Mouse (Mus musculus) thymus, adult 2 months (tissue): ENCODE measurements around the gene Gcgr. TPM values are rescaled to one million over a fixed set of nuclear protein-coding genes. Genes with fewer than 3 reads are reported as not detected.

ENCODE experiments used
- DNase-seq: peaks from one replicate; pipeline ENCODE4 v3.0.0; 2021
- H3K27ac ChIP-seq: fragments of 200-500 bp; 2 replicates; pipeline ENCODE4 v1.5.1; 2012; ENCODE audit warnings: low read length, control low read depth; ENCODE audit not compliant: control insufficient read depth, insufficient read depth
- H3K27me3 ChIP-seq: fragments of 200-500 bp; 2 replicates; pipeline ENCODE4 v1.6.1; 2012; ENCODE audit warnings: mild to moderate bottlenecking, low read length, moderate library complexity, mixed read lengths; ENCODE audit not compliant: control insufficient read depth, insufficient read depth
- H3K36me3 ChIP-seq: fragments of 200-500 bp; 2 replicates; pipeline ENCODE4 v1.6.1; 2012; ENCODE audit warnings: mild to moderate bottlenecking, low read length, moderate library complexity; ENCODE audit not compliant: control insufficient read depth, insufficient read depth
- H3K4me1 ChIP-seq: fragments of 200-500 bp; replicated peaks from 2 replicates; pipeline ENCODE4 v1.6.1; 2012; ENCODE audit warnings: low read length; ENCODE audit not compliant: control insufficient read depth, insufficient read depth
- H3K4me3 ChIP-seq: fragments of 200-500 bp; 2 replicates; pipeline ENCODE4 v1.5.1; 2012; ENCODE audit warnings: mild to moderate bottlenecking, low read length, control low read depth, moderate library complexity; ENCODE audit not compliant: control insufficient read depth, insufficient read depth
- CTCF ChIP-seq: fragments of 200-500 bp; IDR thresholded peaks from 2 replicates; pipeline ENCODE4 v1.5.1; 2012; ENCODE audit warnings: mild to moderate bottlenecking, control low read depth, low read length, moderate library complexity, borderline replicate concordance; ENCODE audit not compliant: control insufficient read depth, poor library complexity, insufficient read depth; ENCODE audit errors: extremely low read depth
- POLR2A ChIP-seq: fragments of 200-500 bp; IDR thresholded peaks from 2 replicates; pipeline ENCODE4 v1.6.1; 2012; ENCODE audit warnings: mild to moderate bottlenecking, low read length, control low read depth, moderate library complexity; ENCODE audit not compliant: control insufficient read depth, poor library complexity, insufficient read depth; ENCODE audit errors: extremely low read depth
- WGBS: fragments of 180-500 bp; shearing (Covaris S2); methylation state at CpG from one replicate; pipeline ENCODE4 v1.1.7; 2018; 5-methylcytosine and 5-hydroxymethylcytosine counted together
- polyA plus RNA-seq: library from polyadenylated mRNA; depleted of rRNA; stranded (reverse); fragments of >200 nt; gene quantifications from 2 replicates; pipeline ENCODE4 v1.2.3, GENCODE M21; 2012

Gene Gcgr
- polyA plus RNA-seq, 1 experiment, result 1.0 TPM

GRCm38 (mm10) chr11:120493351-120493750 lies 37.1 kb upstream of the Gcgr start:
- H3K36me3 ChIP-seq, result no peaks in the 10 kb centered on the region
- H3K27me3 ChIP-seq, result no peaks in the 10 kb centered on the region
- H3K4me3 ChIP-seq, result no peak overlapping the region
- WGBS, result 88% methylated on average over 3 of the region's 3 CpGs
- TF ChIP-seq POLR2A, result no peak
- TF ChIP-seq CTCF, result no peak
- no peak for DNase-seq
- peaks cover 19% of the 10 kb centered on the region for H3K4me1 ChIP-seq
- H3K27ac ChIP-seq, result no peak overlapping the region

DNA sequence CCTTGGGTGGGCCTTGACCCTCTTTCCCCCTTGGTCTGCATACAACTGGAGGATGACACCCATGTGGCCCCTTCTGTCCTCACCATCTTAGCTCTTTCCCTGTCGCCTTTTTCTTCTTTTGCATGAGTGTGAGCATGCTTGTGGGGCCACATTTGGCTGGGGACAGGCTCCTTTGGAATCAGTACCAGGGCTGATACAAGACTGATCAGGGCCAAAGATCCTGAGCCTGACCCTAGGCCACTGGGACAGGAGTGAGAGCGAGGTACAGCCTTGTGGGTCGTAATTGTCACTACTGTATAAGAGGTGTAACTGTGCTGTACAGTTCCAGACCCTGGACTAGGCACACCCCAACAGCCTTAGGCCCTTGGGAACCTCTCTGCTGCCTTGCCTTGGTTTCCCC lies 36.6 kb upstream of the Gcgr start:
- Histone ChIP-seq H3K27me3 (no peaks in the 10 kb centered on the region), H3K4me1 (peaks cover 19% of the 10 kb centered on the region), H3K36me3 (no peaks in the 10 kb centered on the region), H3K4me3 (no peak overlapping the region), H3K27ac (no peak overlapping the region)
- DNase-seq, result no peak
- 95% methylated on average over 3 of the region's 3 CpGs for WGBS
- TF ChIP-seq POLR2A (no peak), CTCF (no peak)

DNA sequence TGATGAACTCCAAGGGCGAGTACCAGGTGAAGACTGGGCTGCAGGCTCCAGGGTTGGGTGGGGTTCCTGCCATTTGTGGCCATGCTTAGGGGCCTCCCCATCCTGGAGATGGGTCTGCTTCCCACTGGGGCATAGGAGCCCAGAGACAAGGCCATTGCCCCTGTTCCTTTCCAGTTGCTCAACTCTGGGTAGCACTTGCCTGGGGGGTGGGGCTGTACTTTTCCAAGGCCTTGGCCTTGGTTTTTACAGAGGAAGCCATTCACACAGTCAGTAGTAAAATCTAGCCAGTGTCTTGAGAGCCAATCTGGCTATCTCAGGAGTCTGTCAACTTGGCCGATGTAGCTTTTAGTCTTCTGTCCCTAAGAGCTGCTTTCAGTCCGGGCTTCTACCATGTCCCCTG lies 33.1 kb upstream of the Gcgr start:
- Histone ChIP-seq H3K4me1 (peaks cover 7% of the 10 kb centered on the region), H3K36me3 (no peaks in the 10 kb centered on the region), H3K4me3 (no peak overlapping the region), H3K27me3 (no peaks in the 10 kb centered on the region), H3K27ac (no peak overlapping the region)
- no peak for DNase-seq
- WGBS, result 99% methylated on average over 3 of the region's 3 CpGs
- TF ChIP-seq CTCF (no peak), POLR2A (no peak)

DNA sequence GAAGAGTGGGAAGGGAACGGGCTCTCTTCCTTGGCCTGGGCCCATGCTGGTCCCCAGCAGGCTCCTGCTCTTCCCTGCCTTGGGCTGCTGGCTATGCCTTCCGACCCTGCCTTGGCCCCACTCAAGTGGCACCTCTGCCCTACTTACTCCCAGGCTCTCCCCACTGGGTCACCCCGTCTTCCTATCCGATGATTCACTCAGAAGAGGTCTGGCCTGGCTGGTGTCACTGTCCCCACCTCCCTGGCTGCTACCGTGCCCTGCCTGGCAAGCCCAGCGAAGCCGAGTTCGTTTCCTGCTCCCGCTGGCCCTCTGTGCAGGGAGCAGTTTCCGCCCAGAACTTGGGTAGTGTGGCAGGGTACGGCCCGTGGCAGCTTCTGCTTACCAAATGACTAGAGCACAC lies 32.3 kb upstream of the Gcgr start:
- H3K27ac ChIP-seq, result no peak overlapping the region
- no peak for DNase-seq
- whole genome bisulfite sequencing, result 95% methylated on average over 12 of the region's 12 CpGs
- no peaks in the 10 kb centered on the region for H3K27me3 ChIP-seq
- 0 out of 2 replicates have a peak, but pooled peaks cover 2% of the 10 kb centered on the region for H3K4me1 ChIP-seq
- no peak for TF ChIP-seq CTCF
- no peak for TF ChIP-seq POLR2A
- no peaks in the 10 kb centered on the region for H3K36me3 ChIP-seq
- no peak overlapping the region for H3K4me3 ChIP-seq

DNA sequence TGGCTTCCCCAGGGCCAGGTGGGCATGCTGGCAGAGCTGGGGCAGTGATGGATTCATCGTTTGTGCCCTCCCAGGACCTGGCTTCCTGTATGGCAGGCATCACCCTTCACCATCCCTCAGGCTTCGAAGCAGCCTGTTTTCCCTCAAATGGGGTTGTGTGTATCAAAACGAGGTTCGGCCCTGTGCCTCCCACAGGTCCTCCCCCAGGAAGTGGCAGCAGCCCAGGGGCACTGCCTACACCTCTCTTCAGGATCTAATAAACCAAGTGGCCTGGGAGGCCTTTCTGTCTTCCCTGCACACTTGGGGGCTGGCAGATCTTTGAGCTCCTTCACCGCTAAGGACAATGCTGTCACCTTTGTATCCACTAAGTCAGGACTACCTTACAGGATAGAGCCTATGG lies 31.6 kb upstream of the Gcgr start:
- H3K4me1 ChIP-seq, result no peaks in the 10 kb centered on the region
- H3K27me3 ChIP-seq, result no peaks in the 10 kb centered on the region
- WGBS, result 87% methylated on average over 5 of the region's 5 CpGs
- no peak overlapping the region for H3K27ac ChIP-seq
- H3K4me3 ChIP-seq, result no peak overlapping the region
- no peaks in the 10 kb centered on the region for H3K36me3 ChIP-seq
- no peak for TF ChIP-seq POLR2A
- no peak for TF ChIP-seq CTCF
- no peak for DNase-seq

DNA sequence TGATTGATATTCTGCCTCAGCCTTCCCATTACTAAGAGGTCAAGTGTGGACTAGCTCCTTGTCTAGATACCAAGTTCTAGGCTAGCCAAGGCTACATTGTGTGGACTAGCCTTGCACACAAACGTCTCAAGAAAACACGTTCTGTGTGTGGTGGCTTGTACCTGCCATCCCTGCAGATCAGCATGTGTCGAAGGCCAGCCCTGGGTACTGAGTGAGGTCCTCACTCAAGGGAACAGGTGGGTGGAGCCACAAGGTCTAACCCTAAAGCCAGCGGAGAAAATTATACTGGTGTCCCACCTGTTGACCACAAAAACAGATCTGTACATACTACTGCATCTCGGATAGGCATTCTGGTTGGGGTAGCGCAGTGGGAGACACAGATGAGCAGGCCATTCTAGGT lies 30.6 kb upstream of the Gcgr start:
- no peak for DNase-seq
- Histone ChIP-seq H3K27me3 (no peaks in the 10 kb centered on the region), H3K4me3 (no peak overlapping the region), H3K4me1 (no peaks in the 10 kb centered on the region), H3K36me3 (no peaks in the 10 kb centered on the region), H3K27ac (no peak overlapping the region)
- WGBS, result 89% methylated on average over 6 of the region's 6 CpGs
- TF ChIP-seq CTCF (no peak), POLR2A (no peak)

- WGBS, result 33% methylated on average over 3 of the region's 3 CpGs
- H3K36me3 ChIP-seq, result no peaks in the 10 kb centered on the region
- no peaks in the 10 kb centered on the region for H3K4me1 ChIP-seq
- DNase-seq, result no peak
- no peaks in the 10 kb centered on the region for H3K27me3 ChIP-seq
- no peak overlapping the region for H3K4me3 ChIP-seq
- TF ChIP-seq CTCF, result no peak
- H3K27ac ChIP-seq, result no peak overlapping the region
Measured at GRCm38 (mm10) chr11:120500357-120500756, 30.1 kb upstream of the Gcgr start.
